In genomic region chr2:35977749-35978148, GRCm38 (mm10) we compare ENCODE assay signal across 9 mouse cellular contexts. TPM values are rescaled to one million over a fixed set of nuclear protein-coding genes. Genes with fewer than 3 reads are reported as not detected.
DNase-seq lines count a peak whose midpoint lies in the region; ATAC-seq lines count a peak whose summit lies in the region.
"Had no signal": no experiment of that assay in that cellular context is flagged by ENCODE, and none has a peak within 500 bp of the region (broad histone marks: within the 10 kb centered on the region; RNA-seq: fewer than 3 reads in every experiment).

No protein-coding gene starts in this region.

- H3K36me3 ChIP-seq in heart, embryonic 13.5 days = no peaks in the 10 kb centered on the region
- H3K36me3 ChIP-seq in forebrain, embryonic 15.5 days = no peaks in the 10 kb centered on the region
- 0 out of 2 replicates have a peak, but pooled peaks cover 4% of the 10 kb centered on the region for H3K36me3 ChIP-seq in liver, embryonic 15.5 days (replicated peaks)

- peak overlapping the region; percentile 94 for H3K4me3 ChIP-seq in heart, embryonic 13.5 days
- H3K4me3 ChIP-seq in forebrain, embryonic 15.5 days = no peak overlapping the region
- peak overlapping the region; percentile 76; the same call in 1 of the 2 replicates for H3K4me3 ChIP-seq in liver, embryonic 15.5 days (replicated peaks)

- 82% methylated on average over 3 of the region's 3 CpGs for WGBS in heart, embryonic 13.5 days
- 89% methylated on average over 3 of the region's 3 CpGs for WGBS in forebrain, embryonic 15.5 days
- 52% methylated on average over 3 of the region's 3 CpGs for WGBS in liver, embryonic 15.5 days (ENCODE audit: insufficient replicate concordance)

- DNase-seq in heart, postnatal 25 days (ENCODE audit: low spot score) = no peak
- DNase-seq in A20 (ENCODE audit: low read depth, low spot score) = peak; percentile 15
- DNase-seq in frontal cortex, adult 2 months (ENCODE audit: extremely low spot score in 1 of 2, low spot score in 1 of 2) = no peak
- DNase-seq in cerebellum, adult 8-10 months = no peak
- DNase-seq in adrenal gland, postnatal 10 days = no peak

- no peak overlapping the region for H3K27ac ChIP-seq in heart, embryonic 13.5 days (replicated peaks)
- H3K27ac ChIP-seq in forebrain, embryonic 15.5 days (replicated peaks) = no peak overlapping the region
- no peak overlapping the region for H3K27ac ChIP-seq in liver, embryonic 15.5 days (replicated peaks)

- peaks cover 21% of the 10 kb centered on the region for H3K27me3 ChIP-seq in heart, embryonic 13.5 days (replicated peaks)
- H3K27me3 ChIP-seq in forebrain, embryonic 15.5 days = no peaks in the 10 kb centered on the region
- H3K27me3 ChIP-seq in liver, embryonic 15.5 days = 0 out of 2 replicates have a peak, but pooled peaks cover 5% of the 10 kb centered on the region

- intact Hi-C loops in heart, postnatal 25 days (cut with DNase I) = loop anchor here (5.0 kb wide), 1 partner anchor 60 kb away; no protein-coding TSS in a partner anchor

- H3K9ac ChIP-seq in heart, embryonic 13.5 days = no peak overlapping the region
- no peak overlapping the region for H3K9ac ChIP-seq in forebrain, embryonic 15.5 days (replicated peaks)
- no peak overlapping the region for H3K9ac ChIP-seq in liver, embryonic 15.5 days

- peak overlapping the region; percentile 99 for H3K4me2 ChIP-seq in heart, embryonic 13.5 days
- peak overlapping the region; percentile 6; the same call in 1 of the 2 replicates for H3K4me2 ChIP-seq in forebrain, embryonic 15.5 days (replicated peaks)
- H3K4me2 ChIP-seq in liver, embryonic 15.5 days = peak overlapping the region; percentile 85

- peaks cover 22% of the 10 kb centered on the region for H3K4me1 ChIP-seq in heart, embryonic 13.5 days
- peaks cover 23% of the 10 kb centered on the region for H3K4me1 ChIP-seq in forebrain, embryonic 15.5 days
- H3K4me1 ChIP-seq in liver, embryonic 15.5 days (replicated peaks) = peaks cover 33% of the 10 kb centered on the region

- H3K9me3 ChIP-seq in heart, embryonic 13.5 days = no peaks in the 10 kb centered on the region
- H3K9me3 ChIP-seq in forebrain, embryonic 15.5 days = no peaks in the 10 kb centered on the region
- no peaks in the 10 kb centered on the region for H3K9me3 ChIP-seq in liver, embryonic 15.5 days (replicated peaks)

- no peak for ATAC-seq in heart, embryonic 13.5 days (ENCODE audit: extremely low read depth, insufficient number of reproducible peaks, low FRiP score, low TSS enrichment)
- no peak for ATAC-seq in forebrain, embryonic 15.5 days (replicated peaks)
- no peak for ATAC-seq in liver, embryonic 15.5 days (ENCODE audit: insufficient read depth)

RNA-seq across cellular contexts. Expression of gene Ttll11, which starts 2.0 kb away (rescaled TPM):
- polyA plus RNA-seq in heart, embryonic 13.5 days (2015; fragmentation: Nextera tagmentation; extraction: Ambion mirVana) = 0.84 and 0.86 TPM in 2 replicates
- 1 to 10 TPM; 1.1 to 1.2 TPM for total RNA-seq in heart, postnatal 25 days (2021)
- 2.7 and 3.0 TPM in 2 replicates for polyA plus RNA-seq in forebrain, embryonic 15.5 days (2015; fragmentation: Nextera tagmentation; extraction: Ambion mirVana)
- polyA plus RNA-seq in liver, embryonic 15.5 days (2015; fragmentation: Nextera tagmentation; extraction: Ambion mirVana) = 0.63 and 0.74 TPM in 2 replicates
- polyA plus RNA-seq in frontal cortex, adult 2 months (2012; rRNA removed) = 24.8 and 25.6 TPM in 2 replicates
- 1 to 10 TPM in 1 of 2 experiments, under 1 TPM in 1; 0.84 to 2.2 TPM for total RNA-seq in adrenal gland, postnatal 10 days (2021)
- total RNA-seq: monocyte, adult 5-6 weeks had no signal

Comparison
In these comparisons a context has a peak if more than half of its experiments do, and no peak if none do; other contexts are left out.
1. H3K4me2 ChIP-seq: peak in every context shown above with its lines; median percentile 99 in heart, embryonic 13.5 days; 85 in liver, embryonic 15.5 days; 6 in forebrain, embryonic 15.5 days.